Mouse (Mus musculus) urinary bladder, postnatal 25 days (tissue): ENCODE measurements at regions not wholly inside any gene's neighbourhood (a gene's known extent, or its start where the extent isn't known, plus 50 kb on each side); places are given as distances from the start of the nearest gene placed in this dataset.

Experiments used
- DNase-seq: peaks from one replicate; pipeline ENCODE4 v3.0.0; 2022; ENCODE audit warnings: low spot score

- DNase-seq = no peak
Measured at GRCm38 (mm10) chr8:90635766-90636492, 181.3 kb downstream of the Gm19935 start.

- DNase-seq = no peak
Measured at GRCm38 (mm10) chr8:90630796-90631195, 186.4 kb downstream of the Gm19935 start.

DNA sequence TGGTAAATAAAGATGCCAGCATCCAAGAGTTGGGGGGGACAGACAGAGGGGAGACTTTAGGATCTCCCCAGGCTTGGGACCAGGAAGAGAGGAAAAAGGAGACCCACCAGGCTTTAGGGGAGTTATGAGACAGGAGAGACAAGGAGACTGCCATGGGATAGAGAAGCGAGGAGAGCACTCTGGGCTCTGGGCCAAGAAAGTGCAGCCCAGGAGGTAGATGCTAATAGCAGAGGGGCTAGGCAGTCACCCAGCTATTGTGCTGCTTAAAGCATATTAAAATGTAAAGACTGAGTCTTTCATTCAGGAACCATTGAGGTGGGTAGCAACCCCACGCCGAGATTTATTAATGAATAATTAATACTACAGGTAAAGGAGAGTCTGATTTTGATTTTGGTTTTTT, 208.8 kb downstream of the Gm19935 start:
- no peak for DNase-seq

GRCm38 (mm10) chr8:90600946-90601695, 216.1 kb downstream of the Gm19935 start:
- DNase-seq = no peak

- no peak for DNase-seq
Measured at GRCm38 (mm10) chr8:90597376-90597775, 219.8 kb downstream of the Gm19935 start.

- DNase-seq = no peak
Measured at GRCm38 (mm10) chr8:90579426-90579825, 231.3 kb upstream of the Tox3 start.

GRCm38 (mm10) chr8:90576976-90577375, 228.8 kb upstream of the Tox3 start:
- DNase-seq = no peak

DNA sequence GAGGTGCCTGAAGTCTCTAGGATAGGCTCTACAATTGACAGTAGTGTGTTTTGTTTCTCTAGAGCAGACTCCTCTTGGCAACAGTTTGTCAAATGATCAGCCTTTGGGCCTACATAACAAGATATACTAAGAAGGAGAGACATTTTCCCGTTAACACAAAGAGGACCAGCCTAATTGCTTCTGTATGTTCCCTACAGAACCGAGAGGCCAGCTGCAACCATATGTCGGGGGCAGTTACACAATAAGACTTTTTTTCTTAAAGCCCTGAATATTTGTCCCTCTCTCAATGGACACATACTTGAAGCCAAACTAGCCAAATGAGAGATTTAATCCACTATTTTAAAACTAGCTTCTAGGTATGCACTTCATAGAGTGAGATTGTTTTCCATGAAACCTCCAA, 226.5 kb upstream of the Tox3 start:
- DNase-seq = no peak

DNA sequence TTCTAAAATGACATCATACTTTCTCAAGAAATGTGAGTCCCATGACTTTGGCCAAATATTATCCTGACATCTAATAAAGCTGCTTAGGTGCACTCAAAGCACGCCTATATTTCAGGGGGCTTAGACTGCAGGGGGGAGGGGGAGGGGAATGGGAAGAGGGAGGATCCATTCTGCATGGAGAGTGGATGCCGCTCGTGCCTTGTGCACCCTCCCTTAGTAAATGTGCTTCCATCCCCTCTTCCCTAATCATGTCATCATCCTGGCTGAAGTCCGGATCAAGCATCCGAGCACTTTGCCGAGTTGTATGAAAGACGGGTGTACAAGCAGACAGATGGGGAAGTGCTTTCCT, 207.9 kb upstream of the Tox3 start:
- DNase-seq = no peak

- no peak for DNase-seq
Measured at GRCm38 (mm10) chr8:90555415-90556078, 207.4 kb upstream of the Tox3 start.

DNA sequence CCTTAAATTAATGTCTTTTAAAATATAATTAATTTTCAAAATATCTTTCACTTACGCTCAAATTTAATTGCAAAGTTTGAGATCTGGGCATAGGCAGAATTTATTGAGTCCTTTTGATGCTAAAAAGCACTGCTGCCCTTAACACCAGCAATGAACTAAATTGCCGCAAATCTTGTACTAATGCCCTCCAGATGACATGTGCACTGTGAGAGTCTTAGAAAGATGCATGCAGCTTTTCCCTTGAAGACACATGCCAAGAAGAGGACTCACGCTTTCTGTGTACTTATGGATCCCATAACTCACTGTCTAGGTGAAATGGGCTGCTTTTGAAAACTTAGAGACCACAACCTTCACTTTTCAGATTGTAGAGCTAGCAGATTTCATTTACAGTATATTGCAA, 199.1 kb upstream of the Tox3 start:
- DNase-seq = no peak

DNA sequence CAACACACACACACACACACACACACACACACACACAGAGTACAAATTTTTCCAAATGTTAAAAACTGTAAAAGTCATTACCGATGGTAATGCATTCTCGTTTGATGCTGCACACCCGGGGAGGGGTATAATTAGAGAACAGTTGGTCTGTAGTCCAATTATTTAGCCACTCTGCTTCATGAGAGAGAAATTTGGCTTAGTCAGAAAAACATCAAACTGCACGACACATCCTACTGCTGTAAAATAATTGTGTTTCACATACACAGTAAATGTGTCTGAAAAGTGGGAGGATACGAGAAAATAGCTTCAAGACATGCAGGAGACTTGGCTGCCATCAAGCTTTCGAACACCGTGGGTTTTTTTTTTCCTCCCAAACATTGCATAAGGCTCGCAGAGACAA, 194.5 kb upstream of the Tox3 start:
- DNase-seq = no peak

GRCm38 (mm10) chr8:90536196-90536640, 188.1 kb upstream of the Tox3 start:
- no peak for DNase-seq

GRCm38 (mm10) chr8:90535515-90536156, 187.5 kb upstream of the Tox3 start:
- no peak for DNase-seq

GRCm38 (mm10) chr8:90521393-90521792, 173.2 kb upstream of the Tox3 start:
- DNase-seq = no peak

DNA sequence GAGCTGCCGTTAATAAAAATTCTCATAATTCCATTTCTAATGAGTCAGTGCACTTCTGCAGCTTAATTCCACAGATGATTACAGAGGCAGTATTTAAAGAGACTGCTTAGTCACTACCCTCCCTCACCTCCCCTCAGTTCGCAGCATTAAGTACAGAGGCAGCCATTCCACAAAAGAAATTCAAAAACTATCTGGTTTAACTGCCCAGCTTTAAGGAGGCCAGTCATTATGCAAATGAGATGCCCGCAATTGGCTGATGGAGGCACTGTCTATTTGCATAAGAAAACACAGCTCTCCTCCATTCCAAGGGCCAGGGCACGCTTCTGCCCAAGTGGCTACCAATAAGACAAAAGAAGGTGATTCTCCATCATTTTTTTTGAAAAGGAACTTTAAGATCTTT, 172.0 kb upstream of the Tox3 start:
- DNase-seq = no peak

DNA sequence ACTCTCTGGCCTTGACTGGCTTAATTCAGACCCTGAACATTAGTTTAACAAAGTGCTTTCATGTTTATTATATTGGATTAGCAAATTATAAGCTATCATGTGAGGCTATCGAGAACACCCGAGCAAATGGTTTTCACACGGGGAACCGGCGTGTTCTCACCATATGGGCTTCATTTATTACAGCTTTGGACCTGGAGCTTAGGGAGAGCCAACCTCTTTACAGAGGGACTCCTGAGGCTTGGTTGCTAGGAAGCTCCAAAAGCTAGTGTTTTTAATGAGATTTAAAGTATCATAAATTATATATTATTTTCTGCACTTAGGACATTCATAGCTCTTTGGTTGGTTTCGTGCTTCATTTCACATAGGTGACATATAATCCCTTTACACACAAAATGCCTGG, 171.4 kb upstream of the Tox3 start:
- DNase-seq = no peak

- DNase-seq = no peak
Measured at GRCm38 (mm10) chr8:90514191-90514590, 166.0 kb upstream of the Tox3 start.

GRCm38 (mm10) chr8:90513601-90514000, 165.5 kb upstream of the Tox3 start:
- DNase-seq = no peak

- no peak for DNase-seq
Measured at GRCm38 (mm10) chr8:90513102-90513501, 165.0 kb upstream of the Tox3 start.

- DNase-seq = no peak
Measured at GRCm38 (mm10) chr8:90512594-90512993, 164.5 kb upstream of the Tox3 start.

DNA sequence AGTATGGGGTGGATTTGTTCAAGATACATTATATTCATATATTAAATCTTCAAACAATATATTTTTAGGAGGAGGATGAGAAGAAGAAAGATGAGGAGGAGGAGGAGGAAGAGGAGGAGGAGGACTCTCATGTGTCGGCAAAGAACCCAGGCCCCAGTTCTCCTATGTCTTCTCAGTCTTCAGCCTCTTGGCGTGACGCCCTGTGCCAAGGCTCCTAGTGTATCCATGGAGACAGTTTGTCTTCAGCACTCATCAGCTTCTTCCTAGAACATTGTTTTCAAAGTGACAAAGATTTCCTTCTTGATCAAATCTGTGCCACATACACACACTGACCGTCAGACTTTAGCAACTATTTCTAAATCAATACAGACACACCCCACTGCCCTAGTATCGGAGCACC, 156.4 kb upstream of the Tox3 start:
- no peak for DNase-seq

DNA sequence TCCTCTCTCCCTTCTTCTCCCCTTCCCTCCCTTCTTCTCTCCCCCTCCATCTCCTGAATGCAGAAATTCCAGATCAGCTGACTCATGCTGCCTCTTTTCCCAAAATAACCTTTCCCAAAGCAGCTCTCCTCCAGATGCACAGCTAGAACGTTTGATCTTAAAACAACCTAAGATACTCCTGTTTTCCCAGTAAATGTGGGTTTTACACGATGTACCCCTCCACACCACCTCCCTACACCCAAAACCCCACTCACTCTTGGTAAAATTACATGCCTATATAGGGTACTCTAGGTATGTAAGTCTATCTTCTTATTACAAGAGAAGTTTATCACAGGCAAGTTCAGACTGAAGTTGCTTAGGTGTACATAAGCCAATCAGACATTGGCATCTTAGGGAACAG, 155.2 kb upstream of the Tox3 start:
- no peak for DNase-seq
